Mouse (Mus musculus) lung, postnatal 0 days (tissue): ENCODE results near the gene B230217C12Rik.

ENCODE experiments used
- CTCF ChIP-seq: IDR thresholded peaks from 2 replicates; pipeline ENCODE4 v1.5.1; 2016; ENCODE audit warnings: antibody characterized with exemption, mild to moderate bottlenecking
- EP300 ChIP-seq: IDR thresholded peaks from 2 replicates; pipeline ENCODE4 v1.6.1; 2016; ENCODE audit warnings: antibody characterized with exemption, mild to moderate bottlenecking, control low read depth

GRCm38 (mm10) chr11:97801409-97802193 lies 39.0 kb upstream of the B230217C12Rik start:
- TF ChIP-seq EP300 (no peak; the same call in 1 of the 2 replicates), CTCF (peak; percentile 61)
